Mouse (Mus musculus): ENCODE results near the gene Rfx8.

Gene Rfx8

DNA sequence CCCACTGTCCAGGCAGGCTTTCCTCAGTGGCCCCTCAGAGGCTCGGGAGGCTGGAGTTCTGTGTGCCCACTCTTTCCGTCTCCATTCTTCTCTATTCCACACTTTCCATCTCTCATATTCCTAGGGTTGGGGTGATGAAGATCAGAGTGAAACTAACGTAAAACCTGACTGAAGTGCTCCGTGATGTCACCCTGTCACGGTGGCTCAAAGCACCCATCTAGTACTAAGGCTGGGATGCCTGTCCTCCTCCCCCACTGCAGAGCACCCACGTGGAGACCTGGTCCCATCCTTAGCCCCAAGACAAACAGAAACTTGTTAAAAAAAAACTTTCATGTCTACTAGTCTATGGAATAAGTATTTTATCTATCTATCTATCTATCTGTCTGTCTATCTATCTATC, 14.1 kb upstream of the Rfx8 start:
- no peak for DNase-seq (ENCODE audit: low spot score)

- DNase-seq (ENCODE audit: low spot score): no peak
Measured at GRCm38 (mm10) chr1:39734311-39734710, 13.5 kb upstream of the Rfx8 start.

DNA sequence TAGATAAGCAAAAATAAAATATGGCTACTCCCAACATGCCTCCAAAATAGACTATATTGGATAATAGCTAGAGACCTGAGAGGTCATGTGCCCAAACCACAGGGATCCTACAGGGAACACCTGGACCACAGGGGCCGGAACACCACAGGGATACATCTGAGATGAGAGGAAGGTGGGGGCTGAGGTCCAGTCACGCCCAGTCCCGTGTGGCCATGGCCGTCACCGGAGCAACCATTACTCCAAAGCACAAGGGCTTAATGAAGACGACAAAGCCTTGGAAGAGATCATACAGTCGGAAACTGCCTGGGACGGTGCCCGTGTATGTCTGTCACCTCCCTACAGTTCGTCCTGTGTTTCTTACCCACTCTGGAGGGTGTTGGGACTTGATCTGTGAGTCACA, 13.1 kb upstream of the Rfx8 start:
- no peak for DNase-seq (ENCODE audit: low spot score)

DNA sequence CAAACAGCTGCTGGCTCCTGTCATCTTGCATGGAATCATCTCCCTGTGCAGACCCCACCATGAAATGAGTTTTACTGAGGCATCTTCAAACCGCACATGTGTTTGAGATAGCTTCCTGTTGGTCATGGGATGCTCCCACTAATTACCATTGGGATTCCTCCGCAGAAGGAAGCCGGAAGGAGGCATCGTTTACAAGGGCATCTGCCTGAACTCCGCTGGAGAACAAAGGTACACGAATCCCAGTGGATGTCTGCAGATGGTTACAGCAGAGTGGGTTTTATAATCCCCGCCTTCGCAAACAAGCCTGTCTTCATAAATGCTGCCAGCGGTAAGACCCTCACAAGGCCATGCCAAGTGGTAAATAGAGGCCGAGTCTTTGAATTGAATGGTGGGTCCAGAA, 11.3 kb upstream of the Rfx8 start:
- DNase-seq (ENCODE audit: low spot score): no peak

DNA sequence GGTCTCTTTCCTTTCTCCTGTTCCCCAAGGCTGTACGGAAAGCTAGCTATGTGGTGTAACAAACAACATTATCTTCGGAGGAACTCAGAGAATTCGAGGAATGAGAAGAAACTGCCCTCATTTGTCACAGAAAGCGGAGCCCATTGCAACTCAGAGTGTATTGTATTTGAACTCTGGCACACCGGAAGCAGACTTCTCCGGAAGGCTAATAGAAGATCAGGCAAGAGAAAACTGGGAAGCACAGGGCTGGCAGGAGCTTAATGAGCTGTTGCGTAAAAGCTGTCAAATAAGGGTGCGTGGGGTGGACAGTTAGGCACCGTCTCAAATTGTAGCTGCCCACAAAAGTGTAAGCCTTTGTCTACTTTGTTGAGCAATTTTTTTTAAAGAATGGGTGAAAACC, 10.7 kb upstream of the Rfx8 start:
- no peak for DNase-seq (ENCODE audit: low spot score)

- no peak for DNase-seq (ENCODE audit: low spot score)
Measured at GRCm38 (mm10) chr1:39730868-39731267, 10.1 kb upstream of the Rfx8 start.

DNA sequence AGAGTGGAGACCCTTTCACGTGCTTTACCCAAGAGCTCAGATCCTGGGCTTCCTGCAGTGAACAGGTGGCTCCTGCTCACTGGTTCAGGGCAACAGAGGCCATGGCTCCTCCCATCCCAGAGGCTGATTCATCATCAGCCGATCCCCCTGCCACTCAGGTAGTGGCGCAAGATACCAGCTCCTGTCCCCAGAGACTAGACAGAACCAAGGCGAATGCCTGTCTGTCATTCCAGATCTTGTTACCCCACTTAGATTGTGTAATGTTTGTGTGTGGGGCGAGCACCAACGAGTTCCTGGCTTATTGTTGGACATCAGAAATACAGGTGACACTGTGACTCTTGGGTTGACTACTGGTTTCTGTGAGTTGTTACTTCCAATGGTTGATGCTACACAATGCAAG, 9.1 kb upstream of the Rfx8 start:
- DNase-seq (ENCODE audit: low spot score): no peak

DNA sequence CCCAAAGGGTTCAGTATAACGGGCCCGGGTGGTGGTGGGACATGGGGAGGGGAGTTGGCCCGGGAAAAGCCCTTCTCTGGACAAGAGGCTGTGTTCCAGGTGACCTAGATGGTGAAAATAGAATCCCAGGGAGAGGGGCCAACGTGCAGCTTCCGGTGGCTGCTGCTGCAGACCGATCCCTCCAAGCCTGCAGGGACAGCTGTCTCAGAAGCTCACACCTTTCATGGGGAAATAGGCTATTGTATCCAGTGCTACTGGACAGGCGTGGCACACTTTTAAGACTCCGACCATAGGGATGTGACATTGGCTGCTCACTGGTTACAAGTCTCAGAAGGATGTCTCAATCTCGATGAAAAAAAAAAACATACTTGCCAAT, 542 bp upstream of the Rfx8 start:
- no peak for DNase-seq (ENCODE audit: low spot score)

GRCm38 (mm10) chr1:39720186-39720585, 611 bp downstream of the Rfx8 start:
- no peak for DNase-seq (ENCODE audit: low spot score)

- no peak for DNase-seq (ENCODE audit: low spot score)
Measured at GRCm38 (mm10) chr1:39715551-39715950, 5.2 kb downstream of the Rfx8 start.

DNA sequence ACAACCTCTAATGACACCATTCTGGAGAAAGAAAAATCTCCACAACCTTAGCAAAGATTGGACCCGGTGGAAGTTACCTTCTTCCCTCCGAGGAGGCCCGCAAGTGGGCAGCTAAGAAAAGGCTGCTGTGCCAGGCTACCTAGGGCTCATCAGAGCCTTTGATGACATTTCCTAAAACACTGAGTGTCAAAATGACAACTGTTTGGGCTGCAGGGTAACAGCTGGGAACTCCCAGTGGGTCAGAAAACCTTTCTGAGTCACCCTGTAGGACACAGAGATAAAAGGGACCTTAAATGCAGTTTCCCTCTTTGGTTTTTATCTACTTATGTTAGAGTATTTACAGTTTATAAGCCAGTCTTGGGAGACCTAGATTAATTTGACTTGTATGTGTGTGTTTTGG, 6.1 kb downstream of the Rfx8 start:
- DNase-seq (ENCODE audit: low spot score): no peak

DNA sequence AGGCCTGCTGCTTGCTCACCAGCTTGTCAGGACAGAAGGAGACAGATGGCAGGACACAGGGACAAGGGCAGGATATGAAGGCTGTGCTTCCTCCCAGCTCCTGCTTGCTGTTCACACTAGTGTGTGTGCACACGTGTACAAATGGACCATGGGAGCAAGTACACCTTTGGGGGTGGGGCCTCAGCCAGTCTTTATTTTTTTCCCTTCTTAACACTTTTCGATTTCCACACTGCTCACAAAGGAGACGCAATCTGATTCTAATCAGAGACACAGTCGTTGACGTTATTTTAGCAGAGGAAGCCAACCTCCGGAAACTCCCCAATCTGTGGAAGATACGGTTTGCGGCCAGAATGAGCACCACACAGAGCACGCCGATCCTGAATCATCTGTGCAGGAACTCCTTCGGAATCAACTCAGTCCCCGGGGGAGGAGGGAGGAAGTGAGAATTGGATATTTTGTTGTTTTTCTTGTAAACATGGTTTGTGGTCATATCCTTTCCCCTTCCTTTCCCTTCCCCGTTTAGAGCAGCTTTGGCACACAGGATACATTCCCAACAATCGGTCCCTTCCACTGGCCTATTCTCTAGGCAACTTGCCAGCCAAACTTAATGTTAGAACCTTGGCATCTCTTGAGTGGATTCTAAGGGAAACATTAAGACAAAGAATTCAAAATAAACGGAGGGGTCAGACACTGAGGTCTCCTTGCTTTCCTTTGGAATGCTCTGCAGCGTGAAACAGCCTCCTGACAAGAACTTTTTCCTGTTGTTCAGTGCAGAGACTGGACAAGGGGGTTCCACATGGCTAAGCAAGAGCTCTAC, 6.7 kb downstream of the Rfx8 start:
- DNase-seq (ENCODE audit: low spot score): no peak

GRCm38 (mm10) chr1:39713300-39713699, 7.5 kb downstream of the Rfx8 start:
- no peak for DNase-seq (ENCODE audit: low spot score)

DNA sequence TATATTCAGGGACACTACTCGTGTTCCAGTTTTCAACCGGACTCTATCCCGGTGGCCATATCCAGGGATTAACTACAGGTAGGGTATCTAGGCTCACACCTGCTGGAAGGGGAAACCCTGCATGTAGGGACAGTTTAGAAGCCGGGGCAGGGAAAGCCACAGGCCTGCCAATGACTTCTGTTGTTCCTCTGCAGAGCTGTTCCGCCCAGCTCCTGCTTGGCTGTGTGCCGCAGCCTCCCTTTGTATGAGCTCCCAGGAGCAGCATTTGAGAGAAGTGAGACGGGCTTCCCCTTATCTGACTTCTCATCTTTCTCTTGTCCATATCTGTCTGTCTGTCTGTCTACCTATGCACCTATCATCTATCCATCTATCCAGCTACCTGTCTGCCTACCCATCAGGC, 8.5 kb downstream of the Rfx8 start:
- no peak for DNase-seq (ENCODE audit: low spot score)

DNA sequence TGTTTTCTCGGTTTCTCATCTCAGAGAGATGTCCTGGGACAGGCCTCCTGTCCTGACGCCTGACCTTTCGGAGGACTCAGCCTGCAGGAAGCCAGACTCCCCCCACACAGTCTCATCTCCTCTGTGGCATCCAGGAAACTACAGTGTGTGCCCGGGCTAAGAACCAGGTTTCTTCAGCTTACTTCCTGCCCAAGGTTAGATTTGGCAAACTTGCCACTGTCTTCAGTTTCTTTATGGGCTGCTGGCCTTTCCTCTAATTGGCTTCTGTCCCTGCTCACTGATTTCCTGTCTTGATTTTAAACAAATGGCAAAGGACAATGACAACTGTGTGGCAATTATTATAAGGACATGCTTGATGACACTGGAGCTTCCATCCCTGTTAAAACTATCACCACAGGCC, 10.2 kb downstream of the Rfx8 start:
- no peak for DNase-seq (ENCODE audit: low spot score)

DNA sequence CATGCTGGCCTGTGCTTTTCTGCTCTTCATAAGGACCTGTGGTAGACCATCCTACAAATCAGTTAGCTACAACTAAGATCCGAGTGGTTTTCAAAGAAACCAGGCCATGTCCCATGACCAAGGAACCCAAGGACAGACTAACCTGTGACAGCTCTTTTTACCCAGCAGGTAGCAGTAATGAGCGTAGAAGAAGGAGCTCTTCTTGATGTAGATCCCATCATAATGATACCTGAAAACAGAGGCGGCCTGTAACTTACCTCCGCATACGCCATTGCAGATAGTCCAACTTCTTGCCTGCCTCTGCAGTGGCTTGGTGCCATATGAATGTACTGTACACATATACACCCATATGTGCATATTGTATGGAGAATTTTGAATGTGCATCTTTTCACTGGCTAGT, 10.8 kb downstream of the Rfx8 start:
- DNase-seq (ENCODE audit: low spot score): no peak

- no peak for DNase-seq (ENCODE audit: low spot score)
Measured at GRCm38 (mm10) chr1:39708778-39709177, 12.0 kb downstream of the Rfx8 start.

- no peak for DNase-seq (ENCODE audit: low spot score)
Measured at GRCm38 (mm10) chr1:39702216-39703046, 18.4 kb downstream of the Rfx8 start.

DNA sequence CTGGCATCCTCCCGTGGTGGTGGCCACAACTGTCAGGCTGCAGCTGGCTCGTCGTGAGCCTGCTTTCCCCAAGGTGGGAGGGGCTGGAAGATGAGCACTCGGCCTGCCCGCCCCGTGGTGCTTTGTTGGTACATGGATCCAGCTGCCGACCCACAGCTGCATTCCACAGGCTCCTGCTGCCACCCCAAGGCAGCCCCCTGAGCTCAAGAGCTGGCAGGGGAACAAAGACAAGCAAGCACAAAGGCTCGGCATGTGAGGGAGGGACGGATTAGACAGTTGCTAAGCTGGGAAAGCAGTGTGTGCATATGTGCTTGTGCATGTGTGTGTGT, 19.6 kb downstream of the Rfx8 start:
- no peak for DNase-seq (ENCODE audit: low spot score)

DNA sequence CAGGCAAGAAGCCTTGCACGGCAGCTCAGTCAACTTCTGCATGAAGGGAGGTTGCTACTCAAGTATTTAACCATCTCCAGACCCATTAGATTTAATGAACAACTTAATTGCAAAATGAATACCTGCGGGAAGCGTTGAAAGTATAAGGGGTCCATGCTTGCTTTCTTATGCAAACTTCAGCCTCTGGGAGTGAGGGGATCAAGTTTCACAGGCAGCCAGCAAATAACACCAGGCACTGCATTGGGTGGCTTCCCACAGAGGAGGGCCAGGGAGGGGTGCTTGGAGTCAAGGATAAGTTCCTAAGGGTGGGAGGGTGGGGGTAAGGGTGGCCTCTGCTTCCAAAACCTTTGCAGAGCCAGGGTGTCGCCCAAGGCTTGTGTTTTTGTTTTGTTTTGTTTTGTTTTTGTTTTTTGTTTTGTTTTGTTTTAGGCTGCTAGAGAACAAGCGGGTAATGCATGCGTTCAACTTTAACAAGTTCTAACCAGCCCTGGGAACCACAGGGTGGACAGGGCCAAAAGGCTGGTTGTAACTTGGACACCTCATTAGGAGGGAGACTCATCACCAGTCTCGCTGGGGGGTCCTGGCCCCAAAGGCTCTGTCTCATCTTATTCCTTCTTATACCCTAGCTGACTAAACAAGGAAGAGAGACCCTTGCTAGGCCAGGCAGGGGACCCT, 20.1 kb downstream of the Rfx8 start:
- DNase-seq (ENCODE audit: low spot score): no peak

- no peak for DNase-seq (ENCODE audit: low spot score)
Measured at GRCm38 (mm10) chr1:39698456-39698855, 22.3 kb downstream of the Rfx8 start.

- no peak for DNase-seq (ENCODE audit: low spot score)
Measured at GRCm38 (mm10) chr1:39695198-39695597, 25.6 kb downstream of the Rfx8 start.

- DNase-seq (ENCODE audit: low spot score): no peak
Measured at GRCm38 (mm10) chr1:39694756-39695155, 26.0 kb downstream of the Rfx8 start.
